Comparison of ENCODE assay signal across 19 mouse cellular contexts in the genomic region with DNA sequence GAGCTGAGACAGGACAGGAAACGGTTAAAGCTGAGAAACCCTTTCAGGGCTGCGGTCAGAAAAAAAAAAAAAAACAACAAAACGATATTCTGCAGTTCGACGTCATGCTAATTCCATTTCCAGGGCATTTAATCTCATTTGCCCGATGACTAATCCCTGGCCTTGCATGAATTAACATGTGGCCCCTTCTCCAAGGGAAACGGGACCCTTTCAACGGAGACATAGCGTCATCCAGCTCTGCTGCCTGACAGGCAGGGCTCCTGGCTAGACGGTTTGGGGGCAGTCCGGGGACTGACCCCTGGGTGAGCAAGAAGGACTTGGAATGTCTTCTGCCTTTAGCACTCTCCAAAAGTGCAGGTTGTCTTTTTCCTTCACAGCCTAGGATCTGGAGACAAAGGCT.
A peak's percentile ranks its signal among the peaks of the same experiment; 100 is the strongest.
DNase-seq lines count a peak whose midpoint lies in the region; ATAC-seq and TF ChIP-seq lines count a peak whose summit lies in the region.
"Had no signal": no experiment of that assay in that cellular context is flagged by ENCODE, and none has a peak within 500 bp of the region (broad histone marks: within the 10 kb centered on the region; RNA-seq: fewer than 3 reads in every experiment).

No protein-coding gene starts in this region.

- no peak for TF ChIP-seq POLR2A in brain, embryonic 14.5 days (IDR thresholded peaks at IDR 0.05; ENCODE audit: borderline replicate concordance, extremely low read depth, insufficient read depth, insufficient read length, poor library complexity, severe bottlenecking)

- no peaks in the 10 kb centered on the region; the same call in 1 of the 2 replicates for H3K4me1 ChIP-seq in intestine, embryonic 14.5 days (replicated peaks; ENCODE audit: control insufficient read depth, insufficient read depth, low read length)
- no peaks in the 10 kb centered on the region for H3K4me1 ChIP-seq in intestine, embryonic 16.5 days (ENCODE audit: control insufficient read depth, insufficient read depth, low read length)
- H3K4me1 ChIP-seq: liver, embryonic 15.5 days had no signal

- no peak overlapping the region for H3K4me3 ChIP-seq in intestine, embryonic 14.5 days (ENCODE audit: low read depth, low read length)
- H3K4me3 ChIP-seq in intestine, embryonic 16.5 days (ENCODE audit: low read length) = no peak overlapping the region
- H3K4me3 ChIP-seq: erythroblast, embryonic 14.5 days; hindbrain, embryonic 15.5 days; limb, embryonic 15.5 days; liver, embryonic 15.5 days had no signal

- H3K9ac ChIP-seq in intestine, embryonic 14.5 days (ENCODE audit: low read length) = no peak overlapping the region
- no peak overlapping the region for H3K9ac ChIP-seq in intestine, embryonic 16.5 days (ENCODE audit: low read depth, low read length)
- H3K9ac ChIP-seq: forebrain, postnatal 0 days; hindbrain, embryonic 15.5 days; limb, embryonic 15.5 days; liver, embryonic 15.5 days had no signal

- H3K27me3 ChIP-seq in intestine, embryonic 14.5 days (replicated peaks; ENCODE audit: control insufficient read depth, insufficient read depth, low read length) = no peaks in the 10 kb centered on the region
- no peaks in the 10 kb centered on the region for H3K27me3 ChIP-seq in intestine, embryonic 16.5 days (replicated peaks; ENCODE audit: control insufficient read depth, insufficient read depth, low read length)
- H3K27me3 ChIP-seq: hindbrain, embryonic 15.5 days; liver, embryonic 15.5 days had no signal

- DNase-seq in adrenal gland, adult 8-10 months = peak; percentile 45
- no peak for DNase-seq in adrenal gland, postnatal 25 days
- DNase-seq in intestine, embryonic 14.5 days (ENCODE audit: low spot score) = no peak
- DNase-seq in MN1 (ENCODE audit: low spot score) = peak; percentile 76
- DNase-seq in brain, embryonic 14.5 days (ENCODE audit: low read depth) = peak; percentile 62
- no peak for DNase-seq in spleen, postnatal 10 days (ENCODE audit: low spot score in 2 of 2)
- DNase-seq: cerebellum, adult 8-10 months; forebrain, postnatal 0 days; heart, postnatal 14 days; kidney, adult 2 months; kidney, postnatal 10 days; thymus, postnatal 14 days had no signal

- H3K9me3 ChIP-seq in intestine, embryonic 14.5 days (ENCODE audit: control insufficient read depth, low read length) = no peaks in the 10 kb centered on the region
- no peaks in the 10 kb centered on the region for H3K9me3 ChIP-seq in intestine, embryonic 16.5 days (ENCODE audit: control insufficient read depth, low read length)
- H3K9me3 ChIP-seq: hindbrain, embryonic 15.5 days; limb, embryonic 15.5 days; liver, embryonic 15.5 days had no signal

- TF ChIP-seq CTCF in brain, embryonic 14.5 days (IDR thresholded peaks at IDR 0.05; ENCODE audit: borderline replicate concordance, extremely low read depth, insufficient read depth, insufficient read length) = no peak

- H3K4me2 ChIP-seq in intestine, embryonic 14.5 days (ENCODE audit: low read length) = no peak overlapping the region
- H3K4me2 ChIP-seq in intestine, embryonic 16.5 days (ENCODE audit: low read depth, low read length) = no peak overlapping the region
- H3K4me2 ChIP-seq: heart, embryonic 11.5 days; hindbrain, embryonic 15.5 days; limb, embryonic 15.5 days; liver, embryonic 15.5 days had no signal

- H3K36me3 ChIP-seq in intestine, embryonic 14.5 days (ENCODE audit: control insufficient read depth, insufficient read depth, low read length) = no peaks in the 10 kb centered on the region
- H3K36me3 ChIP-seq in intestine, embryonic 16.5 days (ENCODE audit: control insufficient read depth, insufficient read depth, low read length) = no peaks in the 10 kb centered on the region
- H3K36me3 ChIP-seq: hindbrain, embryonic 15.5 days; limb, embryonic 15.5 days; liver, embryonic 15.5 days had no signal

- ATAC-seq in intestine, embryonic 14.5 days (replicated peaks; ENCODE audit: low FRiP score, low TSS enrichment, low read depth) = peak; percentile 44; the same call in 1 of the 2 replicates
- no peak for ATAC-seq in intestine, embryonic 16.5 days
- ATAC-seq: forebrain, postnatal 0 days; lung, postnatal 0 days had no signal

- WGBS in intestine, embryonic 14.5 days = 48% methylated on average over 11 of the region's 11 CpGs
- WGBS in intestine, embryonic 16.5 days = 31% methylated on average over 11 of the region's 11 CpGs

- peak overlapping the region; percentile 38; the same call in 1 of the 2 replicates for H3K27ac ChIP-seq in intestine, embryonic 14.5 days (ENCODE audit: low read depth)
- no peak overlapping the region for H3K27ac ChIP-seq in intestine, embryonic 16.5 days (ENCODE audit: low read length)
- H3K27ac ChIP-seq: hindbrain, embryonic 15.5 days; limb, embryonic 15.5 days; liver, embryonic 15.5 days had no signal

Comparison
In these comparisons a context has a peak if more than half of its experiments do, and no peak if none do; other contexts are left out.
1. DNase-seq: peak in adrenal gland, adult 8-10 months (single experiment), MN1 (single experiment) and brain, embryonic 14.5 days (single experiment); none in adrenal gland, postnatal 25 days (single experiment), intestine, embryonic 14.5 days (single experiment) and spleen, postnatal 10 days (0 of 2).